Mouse (Mus musculus): ENCODE data around the gene Slit1. TPM values are rescaled to one million over a fixed set of nuclear protein-coding genes. Genes with fewer than 3 reads are reported as not detected.

Gene Slit1
- polyA plus RNA-seq, 1 experiment from 2014 or later: 15.3 TPM

DNA sequence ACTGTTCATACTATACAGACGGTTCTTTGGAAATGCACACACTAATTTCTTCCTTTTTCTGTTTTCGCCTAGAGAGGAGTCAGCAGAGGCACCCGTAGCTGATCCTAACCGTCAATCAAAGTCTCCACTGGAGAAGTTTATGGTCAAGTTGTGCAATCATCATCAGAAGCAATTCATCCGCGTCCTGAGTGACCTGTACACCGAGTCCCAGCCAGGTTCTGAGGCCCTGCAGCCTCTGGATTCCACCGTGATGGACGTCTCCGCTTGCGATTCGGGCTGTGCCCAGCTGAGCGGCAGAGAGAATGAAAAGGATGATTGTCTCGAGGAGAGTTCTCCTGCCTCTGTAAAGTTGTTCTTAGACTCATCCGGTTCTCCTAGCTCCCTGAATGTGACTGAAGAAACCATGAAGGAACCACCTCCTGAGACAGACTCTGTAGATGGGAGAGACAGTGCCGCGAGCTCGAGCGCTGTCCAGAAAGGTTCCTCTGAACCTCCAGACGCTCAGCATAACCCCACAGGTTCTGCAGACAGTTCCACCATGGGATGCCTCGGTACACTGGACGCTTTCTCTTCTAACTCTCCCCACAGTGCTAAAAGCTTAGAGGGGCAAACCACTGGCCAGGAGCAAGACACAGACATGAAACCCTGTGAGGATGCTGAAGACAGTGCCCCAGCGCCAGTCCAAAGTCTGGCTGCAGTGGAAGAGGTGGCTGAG lies 161.6 kb downstream of the Slit1 start, which contains the start of gene Gm340:
Gm340 (plus strand) TSS at position 665 of the 715 bp plus-strand sequence.
- DNase-seq (ENCODE audit: low spot score) (no peak), ATAC-seq (ENCODE audit: insufficient read depth, low FRiP score, low TSS enrichment) (no peak)
- no peak within 1 kb of the TSS for H3K9ac ChIP-seq (ENCODE audit: low read length)
- peaks cover 4% of the 10 kb centered on the region for H3K36me3 ChIP-seq (ENCODE audit: control insufficient read depth, insufficient read depth, low read length)
- H3K9me3 ChIP-seq (ENCODE audit: control insufficient read depth, low read length): no peaks in the 10 kb centered on the region
- H3K27me3 ChIP-seq (ENCODE audit: control insufficient read depth, insufficient read depth, low read length): no peaks in the 10 kb centered on the region
- H3K4me2 ChIP-seq (ENCODE audit: low read depth): no peak within 1 kb of the TSS
- H3K4me1 ChIP-seq (ENCODE audit: control insufficient read depth, insufficient read depth, low read length): no peaks in the 10 kb centered on the region
- WGBS: 94% methylated on average over 23 of the region's 23 CpGs
- H3K27ac ChIP-seq (ENCODE audit: low read depth, low read length): no peak within 1 kb of the TSS
- no peak within 1 kb of the TSS for H3K4me3 ChIP-seq (ENCODE audit: low read depth, low read length)

DNA sequence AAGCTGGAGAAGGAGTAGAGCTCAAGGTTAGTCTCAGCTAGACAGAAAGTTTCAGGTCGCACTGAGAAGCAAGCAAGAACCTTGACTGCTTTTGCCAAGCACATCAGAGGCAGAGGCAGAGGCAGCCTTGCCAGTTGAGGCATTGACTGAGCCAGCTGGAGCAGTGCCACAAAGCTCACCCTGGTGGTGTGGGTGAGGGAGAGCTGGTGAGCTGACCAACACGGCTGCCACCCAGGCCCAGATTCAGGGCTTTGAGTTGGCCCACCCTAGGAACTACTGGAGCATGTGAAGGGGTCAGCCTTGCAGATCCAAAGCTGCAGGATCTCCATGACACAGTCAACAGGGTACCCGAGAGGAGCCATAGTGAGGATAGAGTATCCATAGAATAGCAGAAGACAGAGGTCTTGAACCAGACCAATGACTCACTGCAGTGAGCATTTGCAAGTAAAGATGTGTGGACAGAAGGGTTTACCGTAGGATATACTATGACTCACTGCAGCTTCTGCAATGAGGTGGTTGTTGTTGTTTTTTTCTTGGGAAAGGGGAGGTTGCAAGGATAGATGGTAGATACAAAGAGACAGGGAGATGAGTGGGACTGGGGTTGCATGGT lies 164.0 kb downstream of the Slit1 start:
- DNase-seq (ENCODE audit: low spot score) (no peak), ATAC-seq (ENCODE audit: insufficient read depth, low FRiP score, low TSS enrichment) (no peak)
- Histone ChIP-seq H3K27ac (ENCODE audit: low read depth, low read length) (no peak overlapping the region), H3K27me3 (ENCODE audit: control insufficient read depth, insufficient read depth, low read length) (no peaks in the 10 kb centered on the region), H3K4me2 (ENCODE audit: low read depth) (no peak overlapping the region), H3K4me1 (ENCODE audit: control insufficient read depth, insufficient read depth, low read length) (no peaks in the 10 kb centered on the region), H3K9ac (ENCODE audit: low read length) (no peak overlapping the region), H3K9me3 (ENCODE audit: control insufficient read depth, low read length) (no peaks in the 10 kb centered on the region), H3K4me3 (ENCODE audit: low read depth, low read length) (no peak overlapping the region), H3K36me3 (ENCODE audit: control insufficient read depth, insufficient read depth, low read length) (peaks cover 4% of the 10 kb centered on the region)
- 88% methylated on average over 4 of the region's 4 CpGs for WGBS

DNA sequence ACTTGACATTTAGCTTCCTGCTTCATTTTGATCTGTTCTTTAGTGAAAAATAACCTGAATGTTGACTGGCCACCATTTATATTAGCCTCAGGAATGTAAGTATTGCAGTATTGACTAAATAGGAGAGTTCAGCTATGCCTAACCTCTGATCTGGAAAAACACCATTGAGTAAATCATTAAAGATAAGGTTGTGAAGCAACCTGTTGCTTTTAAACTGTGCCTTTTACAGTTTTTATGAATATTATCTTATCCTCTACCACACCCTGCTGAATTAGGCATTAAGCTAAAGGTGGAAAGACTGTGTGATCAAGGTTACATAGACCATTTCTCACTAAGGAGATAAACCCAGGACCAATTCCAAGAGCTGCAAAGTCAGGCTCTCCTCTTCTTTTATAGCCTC lies 165.9 kb downstream of the Slit1 start:
- Histone ChIP-seq H3K4me2 (ENCODE audit: low read depth) (no peak overlapping the region), H3K9ac (ENCODE audit: low read length) (no peak overlapping the region), H3K9me3 (ENCODE audit: control insufficient read depth, low read length) (no peaks in the 10 kb centered on the region), H3K4me3 (ENCODE audit: low read depth, low read length) (no peak overlapping the region), H3K27me3 (ENCODE audit: control insufficient read depth, insufficient read depth, low read length) (no peaks in the 10 kb centered on the region), H3K4me1 (ENCODE audit: control insufficient read depth, insufficient read depth, low read length) (no peaks in the 10 kb centered on the region), H3K27ac (ENCODE audit: low read depth, low read length) (no peak overlapping the region), H3K36me3 (ENCODE audit: control insufficient read depth, insufficient read depth, low read length) (no peaks in the 10 kb centered on the region)
- no peak for ATAC-seq (ENCODE audit: insufficient read depth, low FRiP score, low TSS enrichment)
- DNase-seq (ENCODE audit: low spot score): no peak

DNA sequence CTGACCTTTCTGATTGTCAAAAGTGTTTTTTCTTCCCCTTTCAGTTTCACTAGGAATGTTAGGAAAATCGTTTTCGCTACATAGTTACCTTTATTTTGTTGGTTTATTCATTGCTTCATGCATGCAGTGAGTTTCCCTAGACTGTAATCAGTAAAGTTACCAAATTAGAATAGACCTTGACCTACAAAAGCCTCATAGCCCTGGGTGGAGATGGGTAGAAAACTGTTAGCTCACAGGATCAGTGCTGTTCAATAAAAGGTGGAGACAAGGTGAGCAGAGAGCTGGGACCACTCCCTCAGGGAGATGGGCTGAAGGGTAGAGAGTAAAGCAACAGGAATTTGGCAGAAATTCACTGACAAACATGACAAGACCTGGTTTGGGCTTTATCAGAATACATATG lies 169.8 kb downstream of the Slit1 start:
- Histone ChIP-seq H3K27me3 (ENCODE audit: control insufficient read depth, insufficient read depth, low read length) (no peaks in the 10 kb centered on the region), H3K27ac (ENCODE audit: low read depth, low read length) (no peak overlapping the region), H3K9me3 (ENCODE audit: control insufficient read depth, low read length) (no peaks in the 10 kb centered on the region), H3K4me2 (ENCODE audit: low read depth) (no peak overlapping the region), H3K4me3 (ENCODE audit: low read depth, low read length) (no peak overlapping the region), H3K9ac (ENCODE audit: low read length) (no peak overlapping the region), H3K4me1 (ENCODE audit: control insufficient read depth, insufficient read depth, low read length) (no peaks in the 10 kb centered on the region), H3K36me3 (ENCODE audit: control insufficient read depth, insufficient read depth, low read length) (no peaks in the 10 kb centered on the region)
- ATAC-seq (ENCODE audit: insufficient read depth, low FRiP score, low TSS enrichment) (no peak), DNase-seq (ENCODE audit: low spot score) (no peak)
- WGBS: 93% methylated on average over 2 of the region's 2 CpGs

DNA sequence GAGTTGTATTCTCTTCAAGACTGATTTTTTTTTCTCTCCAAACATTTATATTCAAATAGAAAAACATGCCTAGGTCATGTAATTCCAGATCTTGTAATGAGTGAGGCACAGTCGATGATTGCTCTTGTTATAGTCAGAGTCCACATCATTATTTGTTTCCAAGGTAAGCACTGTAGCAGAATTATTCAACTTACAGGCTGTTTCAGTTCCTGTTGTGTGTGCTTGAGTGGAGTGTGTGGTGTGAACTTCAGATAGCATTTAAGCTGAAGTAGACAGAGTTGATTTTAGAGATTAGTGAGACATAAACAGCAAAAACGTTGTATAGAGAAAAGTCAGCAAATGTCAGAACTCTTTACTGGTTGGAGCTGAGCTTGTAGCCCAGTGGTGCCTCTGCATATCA lies 174.7 kb downstream of the Slit1 start:
- ATAC-seq (ENCODE audit: insufficient read depth, low FRiP score, low TSS enrichment): no peak
- 86% methylated on average over 2 of the region's 2 CpGs for WGBS

DNA sequence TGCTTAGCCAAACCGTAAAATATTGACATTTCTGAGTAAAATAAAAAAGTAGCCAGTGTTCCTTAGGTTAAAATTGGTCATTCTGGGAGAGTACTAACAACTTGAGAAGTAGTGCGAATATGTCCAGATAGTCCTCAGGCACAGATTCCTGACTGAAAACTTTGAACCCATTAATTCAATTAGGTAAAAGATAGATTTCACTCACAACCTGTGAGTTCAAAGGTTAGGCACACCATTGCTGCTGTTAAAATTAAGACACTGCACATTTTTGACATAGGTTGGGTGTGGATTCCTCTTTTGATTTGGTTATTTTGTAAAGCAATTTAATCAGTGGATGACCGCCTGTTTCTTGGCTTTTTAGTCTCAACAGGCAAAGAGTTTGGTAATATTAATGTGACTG lies 182.6 kb downstream of the Slit1 start:
- H3K4me3 ChIP-seq (ENCODE audit: low read depth, low read length): no peak overlapping the region
- DNase-seq (ENCODE audit: low spot score) (no peak), ATAC-seq (ENCODE audit: insufficient read depth, low FRiP score, low TSS enrichment) (no peak)
- H3K4me1 ChIP-seq (ENCODE audit: control insufficient read depth, insufficient read depth, low read length): no peaks in the 10 kb centered on the region
- WGBS: 96% methylated on average over 3 of the region's 3 CpGs
- H3K36me3 ChIP-seq (ENCODE audit: control insufficient read depth, insufficient read depth, low read length): 0 out of 2 replicates have a peak, but pooled peaks cover 4% of the 10 kb centered on the region
- no peak overlapping the region for H3K4me2 ChIP-seq (ENCODE audit: low read depth)
- H3K27ac ChIP-seq (ENCODE audit: low read depth, low read length): no peak overlapping the region
- H3K27me3 ChIP-seq (ENCODE audit: control insufficient read depth, insufficient read depth, low read length): no peaks in the 10 kb centered on the region
- no peak overlapping the region for H3K9ac ChIP-seq (ENCODE audit: low read length)
- no peaks in the 10 kb centered on the region for H3K9me3 ChIP-seq (ENCODE audit: control insufficient read depth, low read length)

More for the DNA sequence above, 174.7 kb downstream of the Slit1 start:
- no peaks in the 10 kb centered on the region for H3K9me3 ChIP-seq (ENCODE audit: control insufficient read depth, low read length)
- no peak overlapping the region for H3K4me2 ChIP-seq (ENCODE audit: low read depth)
- H3K27me3 ChIP-seq (ENCODE audit: control insufficient read depth, insufficient read depth, low read length): no peaks in the 10 kb centered on the region
- no peaks in the 10 kb centered on the region for H3K4me1 ChIP-seq (ENCODE audit: control insufficient read depth, insufficient read depth, low read length)
- no peaks in the 10 kb centered on the region for H3K36me3 ChIP-seq (ENCODE audit: control insufficient read depth, insufficient read depth, low read length)
- no peak overlapping the region for H3K27ac ChIP-seq (ENCODE audit: low read depth, low read length)
- no peak overlapping the region for H3K9ac ChIP-seq (ENCODE audit: low read length)
- no peak overlapping the region for H3K4me3 ChIP-seq (ENCODE audit: low read depth, low read length)
- no peak for DNase-seq (ENCODE audit: low spot score)

DNA sequence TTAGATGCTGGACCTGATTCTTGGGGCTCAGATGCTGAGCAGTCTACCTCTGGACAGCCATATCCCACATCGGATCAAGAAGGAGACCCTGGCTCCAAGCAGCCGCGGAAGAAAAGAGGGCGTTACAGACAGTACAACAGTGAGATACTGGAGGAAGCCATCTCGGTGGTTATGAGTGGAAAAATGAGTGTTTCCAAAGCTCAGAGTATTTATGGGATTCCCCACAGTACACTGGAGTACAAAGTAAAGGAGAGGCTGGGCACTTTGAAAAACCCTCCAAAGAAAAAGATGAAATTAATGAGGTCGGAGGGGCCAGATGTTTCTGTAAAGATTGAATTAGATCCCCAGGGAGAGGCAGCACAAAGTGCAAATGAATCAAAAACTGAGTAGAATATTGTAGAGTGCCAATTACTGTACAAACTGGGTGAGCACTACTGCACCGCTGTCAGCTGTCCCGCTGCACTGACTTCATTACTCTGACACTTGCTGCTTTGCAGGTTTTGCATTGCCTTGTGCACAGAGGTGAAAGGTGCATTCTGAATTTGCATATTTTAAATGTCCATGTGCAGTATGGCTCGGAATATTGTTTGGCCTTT lies 184.5 kb downstream of the Slit1 start:
- Histone ChIP-seq H3K4me2 (ENCODE audit: low read depth) (no peak overlapping the region), H3K27ac (ENCODE audit: low read depth, low read length) (no peak overlapping the region), H3K4me3 (ENCODE audit: low read depth, low read length) (no peak overlapping the region), H3K9ac (ENCODE audit: low read length) (no peak overlapping the region), H3K4me1 (ENCODE audit: control insufficient read depth, insufficient read depth, low read length) (no peaks in the 10 kb centered on the region), H3K36me3 (ENCODE audit: control insufficient read depth, insufficient read depth, low read length) (peaks cover 6% of the 10 kb centered on the region; the same call in 1 of the 2 replicates), H3K27me3 (ENCODE audit: control insufficient read depth, insufficient read depth, low read length) (no peaks in the 10 kb centered on the region), H3K9me3 (ENCODE audit: control insufficient read depth, low read length) (no peaks in the 10 kb centered on the region)
- no peak for ATAC-seq (ENCODE audit: insufficient read depth, low FRiP score, low TSS enrichment)
- WGBS: 94% methylated on average over 9 of the region's 9 CpGs
- no peak for DNase-seq (ENCODE audit: low spot score)

DNA sequence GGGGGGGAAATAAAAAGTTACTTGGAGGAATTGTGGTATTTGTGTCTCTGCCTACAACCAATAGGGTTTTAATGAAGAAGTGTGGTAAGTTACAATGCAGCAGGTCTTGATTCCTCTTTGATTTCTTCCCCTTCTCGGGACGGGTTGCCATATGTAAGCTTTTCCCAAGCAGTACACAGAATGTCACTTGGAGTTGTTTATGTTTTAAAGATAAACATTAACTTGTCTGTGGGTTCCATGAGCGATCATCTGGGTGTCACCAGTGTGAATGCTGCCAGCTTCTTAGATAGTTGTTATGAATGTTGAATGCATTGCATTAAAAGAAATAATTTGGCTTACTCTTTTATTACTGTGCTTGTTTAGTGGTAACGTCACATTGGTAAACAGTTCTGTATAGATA lies 186.0 kb downstream of the Slit1 start:
- Histone ChIP-seq H3K4me3 (ENCODE audit: low read depth, low read length) (no peak overlapping the region), H3K36me3 (ENCODE audit: control insufficient read depth, insufficient read depth, low read length) (peaks cover 6% of the 10 kb centered on the region; the same call in 1 of the 2 replicates), H3K27ac (ENCODE audit: low read depth, low read length) (no peak overlapping the region), H3K4me2 (ENCODE audit: low read depth) (no peak overlapping the region), H3K9me3 (ENCODE audit: control insufficient read depth, low read length) (no peaks in the 10 kb centered on the region), H3K4me1 (ENCODE audit: control insufficient read depth, insufficient read depth, low read length) (no peaks in the 10 kb centered on the region), H3K9ac (ENCODE audit: low read length) (no peak overlapping the region), H3K27me3 (ENCODE audit: control insufficient read depth, insufficient read depth, low read length) (no peaks in the 10 kb centered on the region)
- ATAC-seq (ENCODE audit: insufficient read depth, low FRiP score, low TSS enrichment) (no peak), DNase-seq (ENCODE audit: low spot score) (no peak)
- 88% methylated on average over 4 of the region's 4 CpGs for WGBS

DNA sequence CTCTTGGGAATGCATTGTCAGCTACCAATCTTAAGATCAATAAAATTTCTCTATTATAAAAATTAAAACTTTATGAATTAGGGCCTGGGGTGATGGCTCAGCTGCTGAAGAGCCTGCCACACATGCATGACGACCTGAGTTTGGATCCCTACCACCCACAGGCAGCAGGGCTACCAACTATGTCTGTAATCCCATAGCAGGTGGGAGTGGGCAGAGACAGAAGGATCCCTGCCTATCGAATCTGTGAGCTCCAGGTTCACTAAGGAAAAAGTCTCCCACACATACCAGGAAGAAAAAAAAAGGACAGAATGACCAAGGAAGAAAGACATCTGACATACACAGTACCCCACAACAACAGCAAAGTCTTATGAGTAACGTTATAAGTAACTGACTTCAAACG lies 186.5 kb downstream of the Slit1 start:
- WGBS: 84% methylated on average over 4 of the region's 4 CpGs
- ATAC-seq (ENCODE audit: insufficient read depth, low FRiP score, low TSS enrichment) (no peak), DNase-seq (ENCODE audit: low spot score) (no peak)
- no peaks in the 10 kb centered on the region for H3K4me1 ChIP-seq (ENCODE audit: control insufficient read depth, insufficient read depth, low read length)
- no peak overlapping the region for H3K4me3 ChIP-seq (ENCODE audit: low read depth, low read length)
- no peaks in the 10 kb centered on the region for H3K27me3 ChIP-seq (ENCODE audit: control insufficient read depth, insufficient read depth, low read length)
- H3K9ac ChIP-seq (ENCODE audit: low read length): no peak overlapping the region
- H3K9me3 ChIP-seq (ENCODE audit: control insufficient read depth, low read length): no peaks in the 10 kb centered on the region
- H3K27ac ChIP-seq (ENCODE audit: low read depth, low read length): no peak overlapping the region
- H3K36me3 ChIP-seq (ENCODE audit: control insufficient read depth, insufficient read depth, low read length): peaks cover 6% of the 10 kb centered on the region; the same call in 1 of the 2 replicates
- H3K4me2 ChIP-seq (ENCODE audit: low read depth): no peak overlapping the region
